Mouse (Mus musculus) spleen, adult 2 months (tissue): Measurements from ENCODE around the gene Ttc1.

Experiments
- CTCF ChIP-seq: fragments of 200-500 bp; IDR thresholded peaks from 2 replicates; pipeline ENCODE4 v1.5.1; 2011; ENCODE audit warnings: mild to moderate bottlenecking, inconsistent platforms; ENCODE audit not compliant: insufficient read depth, insufficient read length, insufficient replicate concordance; ENCODE audit errors: extremely low read depth
- POLR2A ChIP-seq: fragments of 200-500 bp; IDR thresholded peaks from 2 replicates; pipeline ENCODE4 v1.6.1; 2011; ENCODE audit warnings: low read depth, low read length, inconsistent platforms

DNA sequence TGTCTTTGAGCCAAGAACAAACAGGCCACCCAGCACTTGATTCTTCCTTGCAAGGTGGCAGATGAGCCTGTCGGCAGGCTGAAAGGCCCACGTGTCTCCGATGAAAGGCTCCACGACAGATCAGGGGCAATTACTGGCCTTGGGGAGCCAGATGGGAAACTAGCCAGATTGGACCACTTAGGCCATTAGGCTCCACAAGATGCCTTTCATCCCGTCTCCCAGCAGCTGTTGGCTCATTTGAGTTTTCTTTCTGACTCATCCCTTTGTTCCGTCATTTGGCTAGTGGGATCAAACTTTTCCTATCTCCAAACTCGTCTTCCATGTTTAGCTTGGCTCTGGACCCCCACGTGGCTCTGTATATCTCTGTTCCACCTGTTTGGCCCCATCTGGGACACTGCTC, 48.2 kb upstream of the Ttc1 start:
- TF ChIP-seq CTCF (no peak), POLR2A (no peak)
